Mouse (Mus musculus) forebrain, embryonic 12.5 days (tissue): ENCODE measurements around the gene Slc25a11. TPM values are rescaled to one million over a fixed set of nuclear protein-coding genes. Genes with fewer than 3 reads are reported as not detected.

Experiments
- ATAC-seq: fragments of 200-750 bp; cut with Nextera tagmentation; 2 replicates; pipeline ENCODE4 v1.8.0; 2017; ENCODE audit warnings: moderate TSS enrichment; ENCODE audit not compliant: low FRiP score
- H3K27ac ChIP-seq: fragments of 300-500 bp; sonication (generic); 2 replicates; pipeline ENCODE4 v1.5.1; 2016; ENCODE audit warnings: mild to moderate bottlenecking
- H3K27me3 ChIP-seq: fragments of 300-500 bp; sonication (generic); 2 replicates; pipeline ENCODE4 v1.6.1; 2016; ENCODE audit warnings: mild to moderate bottlenecking
- H3K36me3 ChIP-seq: fragments of 300-500 bp; sonication (generic); replicated peaks from 2 replicates; pipeline ENCODE4 v1.6.1; 2016; ENCODE audit warnings: mild to moderate bottlenecking
- H3K4me1 ChIP-seq: fragments of 300-500 bp; sonication (generic); 2 replicates; pipeline ENCODE4 v1.6.1; 2016
- H3K4me2 ChIP-seq: fragments of 300-500 bp; sonication (generic); 2 replicates; pipeline ENCODE4 v1.6.1; 2016; ENCODE audit warnings: mild to moderate bottlenecking, moderate library complexity
- H3K4me3 ChIP-seq: fragments of 300-500 bp; sonication (generic); replicated peaks from 2 replicates; pipeline ENCODE4 v1.5.1; 2016; ENCODE audit warnings: mild to moderate bottlenecking
- H3K9ac ChIP-seq: fragments of 300-500 bp; sonication (generic); 2 replicates; pipeline ENCODE4 v1.6.1; 2016; ENCODE audit warnings: mild to moderate bottlenecking
- H3K9me3 ChIP-seq: fragments of 300-500 bp; sonication (generic); 2 replicates; pipeline ENCODE4 v1.6.1; 2016
- WGBS: fragments of 180-500 bp; shearing (Covaris S2); methylation state at CpG from one replicate; pipeline ENCODE4 v1.1.7; 2016; 5-methylcytosine and 5-hydroxymethylcytosine counted together
- polyA plus RNA-seq: library from polyadenylated mRNA; unstranded; fragments of >200 nt; fragmentation: Nextera tagmentation; extraction: Ambion mirVana; gene quantifications from 2 replicates; pipeline ENCODE4 v1.2.1, GENCODE M21; 2016

The Slc25a11 gene
- polyA plus RNA-seq, 1 experiment from 2014 or later, result 141 TPM

DNA sequence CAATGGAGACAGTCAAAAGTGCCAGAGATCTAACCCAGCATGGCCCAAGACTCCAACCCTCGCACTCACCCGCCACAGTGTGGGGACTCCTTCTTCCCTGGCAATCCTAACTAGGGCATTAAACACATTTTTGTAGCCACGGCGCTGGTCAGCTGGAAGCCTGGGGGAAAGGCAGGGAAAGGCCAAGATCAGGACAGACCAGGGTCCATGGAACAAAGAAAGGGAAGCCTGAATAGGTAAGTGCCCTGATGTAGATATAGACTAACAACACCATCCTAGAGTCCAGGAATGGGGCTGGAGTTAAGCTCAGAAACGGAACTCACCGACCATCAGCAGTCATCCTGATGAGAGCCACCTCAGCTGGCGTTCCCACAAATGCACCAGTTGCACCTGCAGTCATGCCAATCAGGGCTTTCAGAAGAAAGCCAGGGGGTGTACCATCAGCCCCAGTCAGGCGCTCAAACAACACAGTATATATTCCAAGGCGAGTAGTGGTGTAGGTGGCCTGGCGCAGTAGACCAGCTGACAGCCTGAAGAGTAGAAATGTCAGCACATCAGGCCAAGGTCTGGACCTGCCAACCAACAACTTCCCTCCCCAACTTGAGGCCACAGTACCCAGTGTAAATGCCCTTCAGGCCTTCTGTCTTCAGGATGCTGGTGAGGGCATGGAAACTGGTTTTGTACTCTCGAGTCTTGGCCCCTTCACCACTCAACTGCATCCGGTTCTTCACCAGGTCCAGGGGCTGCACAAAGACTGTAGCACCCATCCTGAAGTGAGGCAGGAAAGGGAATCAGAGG, 1.6 kb downstream of the Slc25a11 start:
- Histone ChIP-seq H3K27me3 (no peaks in the 10 kb centered on the region), H3K9me3 (no peaks in the 10 kb centered on the region), H3K27ac (no peak overlapping the region), H3K9ac (peak overlapping the region; percentile 86), H3K4me1 (peaks cover 38% of the 10 kb centered on the region), H3K4me2 (peak overlapping the region; percentile 73), H3K4me3 (peak overlapping the region; percentile 78), H3K36me3 (peaks cover 51% of the 10 kb centered on the region)
- ATAC-seq, result no peak
- WGBS, result 92% methylated on average over 12 of the region's 12 CpGs

DNA sequence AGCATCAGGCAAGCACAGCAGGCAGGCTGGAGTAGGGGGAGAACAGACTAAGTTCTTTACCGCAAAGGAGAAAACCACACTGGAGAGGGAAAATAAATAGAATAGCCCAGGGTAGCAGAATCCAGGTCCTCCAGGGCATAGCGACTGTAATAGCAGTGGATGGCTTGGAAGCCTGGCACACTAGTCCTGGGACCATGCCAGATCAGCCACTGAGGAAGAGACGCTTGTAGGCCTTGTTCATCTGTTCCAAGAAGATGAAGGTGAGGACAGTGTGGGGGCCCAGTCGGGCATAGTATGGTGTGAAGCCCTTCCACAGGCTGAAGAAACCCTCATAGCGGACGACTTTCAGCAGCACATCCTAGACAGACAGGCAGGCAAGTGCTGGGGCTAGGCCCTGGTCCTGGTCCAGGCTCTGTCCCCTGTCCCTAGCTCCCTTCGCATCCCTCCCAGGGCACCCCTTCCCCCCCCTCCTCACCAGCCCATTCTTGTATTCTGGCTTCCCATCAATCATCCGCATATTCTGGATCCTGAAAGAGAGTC, 2.6 kb downstream of the Slc25a11 start:
- Histone ChIP-seq H3K9me3 (no peaks in the 10 kb centered on the region), H3K27ac (no peak overlapping the region), H3K4me3 (no peak overlapping the region), H3K4me1 (peaks cover 34% of the 10 kb centered on the region), H3K4me2 (no peak overlapping the region), H3K36me3 (peaks cover 41% of the 10 kb centered on the region), H3K9ac (0 out of 2 replicates have a peak overlapping the region, but pooled peaks have one; percentile 27), H3K27me3 (no peaks in the 10 kb centered on the region)
- WGBS, result 92% methylated on average over 8 of the region's 8 CpGs
- no peak for ATAC-seq

DNA sequence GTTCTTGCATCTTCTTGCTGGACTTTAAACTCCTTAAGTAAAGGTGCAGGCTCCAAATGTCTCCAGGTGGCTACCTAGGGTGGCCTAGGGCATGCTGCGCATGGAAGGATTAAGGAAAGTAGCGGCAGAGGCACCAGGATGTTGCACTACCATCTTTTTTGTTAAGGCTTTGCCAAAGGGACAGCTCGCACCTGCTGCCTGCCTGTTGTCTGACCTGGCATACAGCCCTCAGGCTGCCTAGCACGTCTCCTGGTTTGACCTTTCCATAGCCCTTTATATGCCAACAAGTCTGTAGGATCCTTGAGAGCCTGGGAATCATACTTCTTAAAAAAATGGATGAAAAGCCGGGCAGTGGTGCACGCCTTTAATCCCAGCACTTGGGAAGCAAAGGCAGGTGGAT, 4.2 kb downstream of the Slc25a11 start:
- no peak overlapping the region for H3K4me2 ChIP-seq
- no peak overlapping the region for H3K9ac ChIP-seq
- no peak for ATAC-seq
- H3K4me3 ChIP-seq, result no peak overlapping the region
- 87% methylated on average over 6 of the region's 6 CpGs for WGBS
- H3K36me3 ChIP-seq, result peaks cover 28% of the 10 kb centered on the region
- H3K4me1 ChIP-seq, result peaks cover 19% of the 10 kb centered on the region
- 0 out of 2 replicates have a peak, but pooled peaks cover 4% of the 10 kb centered on the region for H3K27me3 ChIP-seq
- no peak overlapping the region for H3K27ac ChIP-seq
- H3K9me3 ChIP-seq, result no peaks in the 10 kb centered on the region

DNA sequence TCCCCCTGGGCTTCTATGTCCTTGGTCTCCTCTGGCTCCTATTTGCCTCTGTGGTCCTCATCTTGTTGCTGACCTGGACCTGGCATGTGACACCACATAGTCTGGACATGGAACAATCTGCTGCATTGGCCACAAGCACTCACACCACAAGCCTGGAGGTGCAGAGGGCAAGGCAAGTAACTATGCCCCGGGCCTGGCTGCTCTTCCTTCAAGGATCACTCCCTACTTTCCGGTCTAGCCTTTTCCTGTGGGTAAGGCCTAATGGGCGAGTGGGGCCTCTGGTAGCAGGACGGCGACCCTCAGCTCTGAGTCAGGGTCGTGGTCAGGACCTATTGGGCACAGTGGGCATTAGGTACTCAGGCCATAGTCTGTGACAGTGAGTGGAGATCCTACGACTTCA, 6.0 kb downstream of the Slc25a11 start:
- no peak for ATAC-seq
- no peak overlapping the region for H3K9ac ChIP-seq
- 84% methylated on average over 7 of the region's 7 CpGs for WGBS
- 0 out of 2 replicates have a peak, but pooled peaks cover 4% of the 10 kb centered on the region for H3K27me3 ChIP-seq
- no peaks in the 10 kb centered on the region for H3K9me3 ChIP-seq
- peaks cover 28% of the 10 kb centered on the region for H3K36me3 ChIP-seq
- no peak overlapping the region for H3K4me2 ChIP-seq
- H3K27ac ChIP-seq, result no peak overlapping the region
- H3K4me3 ChIP-seq, result no peak overlapping the region
- H3K4me1 ChIP-seq, result peaks cover 15% of the 10 kb centered on the region

DNA sequence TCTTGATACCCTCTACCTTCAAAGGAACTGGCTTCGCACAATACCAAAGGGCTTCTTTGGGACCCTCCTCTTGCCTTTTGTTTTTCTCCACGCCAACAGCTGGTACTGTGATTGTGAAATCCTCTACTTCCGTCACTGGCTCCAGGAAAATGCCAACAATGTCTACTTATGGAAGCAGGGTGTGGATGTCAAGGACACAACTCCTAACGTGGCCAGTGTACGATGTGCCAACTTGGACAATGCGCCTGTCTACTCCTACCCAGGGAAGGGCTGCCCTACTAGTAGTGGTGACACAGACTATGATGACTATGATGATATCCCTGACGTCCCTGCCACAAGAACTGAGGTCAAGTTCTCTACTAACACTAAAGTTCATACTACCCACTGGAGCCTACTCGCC, 7.3 kb downstream of the Slc25a11 start:
- 85% methylated on average over 8 of the region's 8 CpGs for WGBS
- H3K27ac ChIP-seq, result no peak overlapping the region
- 0 out of 2 replicates have a peak, but pooled peaks cover 2% of the 10 kb centered on the region for H3K4me1 ChIP-seq
- peaks cover 23% of the 10 kb centered on the region for H3K36me3 ChIP-seq
- no peak for ATAC-seq
- H3K27me3 ChIP-seq, result 0 out of 2 replicates have a peak, but pooled peaks cover 4% of the 10 kb centered on the region
- no peak overlapping the region for H3K4me2 ChIP-seq
- no peaks in the 10 kb centered on the region for H3K9me3 ChIP-seq
- H3K9ac ChIP-seq, result no peak overlapping the region
- no peak overlapping the region for H3K4me3 ChIP-seq

DNA sequence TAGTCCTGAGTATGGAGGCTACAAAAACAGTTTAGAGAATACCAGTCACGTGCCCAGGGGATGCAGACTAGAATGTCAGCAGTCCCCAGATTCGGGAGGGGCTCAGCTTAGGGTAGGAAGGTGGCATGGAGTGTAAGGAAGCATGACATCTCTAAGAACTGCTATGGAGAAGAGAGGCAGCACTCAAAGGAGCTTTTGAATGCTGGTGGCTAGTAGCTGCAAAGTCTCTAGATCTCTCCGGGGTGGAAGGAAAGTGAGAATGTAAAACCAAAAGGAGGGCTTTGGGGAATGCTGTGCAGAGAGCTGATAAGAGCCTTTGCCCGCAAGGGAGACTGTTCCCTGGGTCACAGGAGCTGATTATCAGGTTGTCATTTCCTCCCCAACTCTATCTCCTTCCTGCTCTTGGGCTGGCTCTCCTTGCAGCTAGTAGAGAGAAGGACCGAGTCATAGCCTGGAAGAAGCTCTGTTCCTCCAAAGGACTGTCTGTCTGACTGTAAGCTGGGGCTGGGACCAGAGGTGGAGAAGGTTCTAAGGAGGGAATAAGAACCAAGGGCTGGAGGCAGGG, 8.5 kb downstream of the Slc25a11 start, which contains the start of gene Gp1ba:
Gene Gp1ba (plus strand): TSS at position 409 of the 565 bp plus-strand sequence.
- H3K27ac ChIP-seq, result no peak within 1 kb of the TSS
- H3K4me2 ChIP-seq, result no peak within 1 kb of the TSS
- 0 out of 2 replicates have a peak, but pooled peaks cover 4% of the 10 kb centered on the region for H3K27me3 ChIP-seq
- 67% methylated on average over 5 of the region's 5 CpGs for WGBS
- no peak for ATAC-seq
- no peak within 1 kb of the TSS for H3K4me3 ChIP-seq
- peaks cover 13% of the 10 kb centered on the region; the same call in 1 of the 2 replicates for H3K36me3 ChIP-seq
- H3K9ac ChIP-seq, result no peak within 1 kb of the TSS
- H3K9me3 ChIP-seq, result no peaks in the 10 kb centered on the region
- no peaks in the 10 kb centered on the region for H3K4me1 ChIP-seq

DNA sequence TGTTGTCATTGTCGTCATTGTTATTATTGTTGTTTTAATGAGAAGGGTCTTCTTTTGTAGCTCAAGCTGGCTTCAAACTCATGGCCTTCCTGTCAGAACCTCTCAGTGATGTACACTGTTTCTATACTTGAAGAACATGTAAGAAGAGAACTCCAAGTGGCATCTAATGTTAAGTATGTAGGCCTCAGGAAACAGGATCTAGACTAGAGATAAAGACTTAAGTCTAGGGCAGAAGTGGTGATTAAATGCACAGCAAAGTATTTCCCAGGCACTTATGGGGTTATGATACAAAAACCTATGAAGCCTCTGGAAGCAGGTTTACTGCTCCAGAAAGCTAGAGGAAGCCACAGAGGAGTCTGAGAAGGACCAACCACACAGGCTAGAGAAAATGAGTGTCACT, 9.0 kb downstream of the Slc25a11 start:
- Histone ChIP-seq H3K27me3 (0 out of 2 replicates have a peak, but pooled peaks cover 4% of the 10 kb centered on the region), H3K4me2 (no peak overlapping the region), H3K9me3 (no peaks in the 10 kb centered on the region), H3K4me3 (no peak overlapping the region), H3K4me1 (no peaks in the 10 kb centered on the region), H3K9ac (no peak overlapping the region), H3K36me3 (peaks cover 8% of the 10 kb centered on the region; the same call in 1 of the 2 replicates), H3K27ac (no peak overlapping the region)
- WGBS, result 84% methylated on average over 1 of the region's 1 CpGs
- ATAC-seq, result no peak

DNA sequence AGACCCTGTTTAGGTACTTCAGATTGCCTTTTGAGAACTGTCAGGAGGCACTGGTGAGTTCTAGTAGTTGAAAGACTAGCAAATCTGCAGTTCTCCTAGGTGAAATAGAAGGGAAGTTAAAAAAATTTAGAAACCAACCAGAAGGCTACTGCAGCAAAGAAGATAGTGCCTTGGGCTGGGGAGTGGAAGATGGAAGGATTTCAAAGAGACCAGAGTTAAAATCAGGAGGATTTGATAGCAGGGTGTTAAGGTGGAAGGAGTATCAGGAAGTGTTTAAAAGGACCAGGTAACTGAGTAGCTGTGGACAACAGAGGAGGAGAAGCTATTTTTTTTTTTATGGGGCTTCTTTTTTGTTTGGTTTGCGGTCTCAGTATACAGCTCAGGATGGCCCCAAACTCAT, 9.5 kb downstream of the Slc25a11 start:
- no peak overlapping the region for H3K4me3 ChIP-seq
- 0 out of 2 replicates have a peak, but pooled peaks cover 4% of the 10 kb centered on the region for H3K27me3 ChIP-seq
- no peak overlapping the region for H3K9ac ChIP-seq
- no peak for ATAC-seq
- H3K27ac ChIP-seq, result no peak overlapping the region
- H3K4me2 ChIP-seq, result no peak overlapping the region
- peaks cover 3% of the 10 kb centered on the region; the same call in 1 of the 2 replicates for H3K36me3 ChIP-seq
- no peaks in the 10 kb centered on the region for H3K9me3 ChIP-seq
- H3K4me1 ChIP-seq, result no peaks in the 10 kb centered on the region
- WGBS, result 93% methylated on average over 1 of the region's 1 CpGs

DNA sequence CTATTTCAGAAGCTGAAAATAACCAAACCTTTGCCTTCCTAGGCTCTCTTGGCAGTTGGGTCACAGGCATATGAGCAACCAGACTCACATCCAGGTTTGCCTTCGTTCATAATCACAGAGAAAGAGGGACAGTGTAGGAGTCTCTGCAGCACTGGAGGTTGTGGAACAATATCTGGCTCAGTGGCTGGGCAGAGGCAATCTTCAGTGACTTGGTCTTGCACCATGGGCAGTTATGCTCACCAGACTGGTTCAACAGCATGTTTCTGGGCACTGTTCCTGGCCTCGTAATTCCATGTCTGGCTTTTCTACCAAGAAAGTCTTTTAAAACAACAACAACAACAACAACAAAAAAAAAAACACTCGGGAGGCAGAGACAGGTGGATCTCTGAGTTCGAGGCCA, 11.7 kb downstream of the Slc25a11 start:
- WGBS, result 81% methylated on average over 4 of the region's 4 CpGs
- Histone ChIP-seq H3K4me2 (no peak overlapping the region), H3K4me1 (no peaks in the 10 kb centered on the region), H3K27me3 (0 out of 2 replicates have a peak, but pooled peaks cover 4% of the 10 kb centered on the region), H3K9me3 (no peaks in the 10 kb centered on the region), H3K9ac (no peak overlapping the region), H3K36me3 (no peaks in the 10 kb centered on the region), H3K27ac (no peak overlapping the region), H3K4me3 (no peak overlapping the region)
- ATAC-seq, result no peak

DNA sequence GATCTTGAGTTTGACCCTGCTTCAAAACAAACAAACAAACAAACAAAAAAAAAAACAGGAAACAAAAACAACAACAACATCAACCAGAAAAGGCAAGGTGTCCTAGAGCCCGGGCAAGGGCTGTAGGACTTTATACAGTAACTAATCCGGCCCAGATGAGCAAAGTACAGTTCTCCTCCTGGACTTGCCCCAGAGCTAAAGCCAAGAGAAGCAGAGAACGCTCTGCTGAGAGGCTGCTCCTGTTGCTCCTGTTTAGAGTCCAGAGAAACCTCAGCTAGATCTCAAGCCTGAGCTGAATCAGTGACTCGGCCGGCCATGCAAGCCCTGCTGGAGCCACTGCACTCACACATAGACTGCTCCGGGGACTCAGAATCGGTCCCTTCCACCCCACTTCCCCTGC, 17.1 kb downstream of the Slc25a11 start:
- no peak overlapping the region for H3K27ac ChIP-seq

DNA sequence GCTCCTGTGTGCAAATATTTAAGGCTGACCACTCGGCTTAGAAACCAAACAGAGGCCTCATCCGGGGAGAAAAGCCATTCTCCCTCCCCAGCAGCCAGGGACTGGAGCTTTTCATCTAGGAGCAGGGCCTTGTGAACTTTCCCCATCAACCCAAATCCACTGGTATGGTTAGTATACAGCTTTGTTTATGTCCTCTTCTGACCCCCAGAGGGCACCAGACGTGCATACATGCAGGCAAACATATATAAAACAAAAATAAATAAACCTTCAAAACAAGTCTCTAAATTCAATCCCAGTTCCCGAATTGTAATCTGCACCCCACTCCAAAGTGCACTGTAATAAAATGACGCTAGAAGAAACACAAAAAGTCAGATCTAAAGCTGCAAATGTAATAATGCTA, 17.7 kb downstream of the Slc25a11 start:
- Histone ChIP-seq H3K9me3 (no peaks in the 10 kb centered on the region), H3K27me3 (no peaks in the 10 kb centered on the region), H3K4me2 (no peak overlapping the region), H3K36me3 (no peaks in the 10 kb centered on the region), H3K4me3 (no peak overlapping the region), H3K4me1 (no peaks in the 10 kb centered on the region), H3K9ac (no peak overlapping the region), H3K27ac (no peak overlapping the region)
- 54% methylated on average over 5 of the region's 5 CpGs for WGBS
- no peak for ATAC-seq

More for the DNA sequence above, 17.1 kb downstream of the Slc25a11 start:
- no peaks in the 10 kb centered on the region for H3K4me1 ChIP-seq
- ATAC-seq, result no peak
- no peaks in the 10 kb centered on the region for H3K36me3 ChIP-seq
- H3K9me3 ChIP-seq, result no peaks in the 10 kb centered on the region
- H3K4me3 ChIP-seq, result no peak overlapping the region
- no peaks in the 10 kb centered on the region for H3K27me3 ChIP-seq
- no peak overlapping the region for H3K4me2 ChIP-seq
- 74% methylated on average over 7 of the region's 7 CpGs for WGBS
- H3K9ac ChIP-seq, result no peak overlapping the region

DNA sequence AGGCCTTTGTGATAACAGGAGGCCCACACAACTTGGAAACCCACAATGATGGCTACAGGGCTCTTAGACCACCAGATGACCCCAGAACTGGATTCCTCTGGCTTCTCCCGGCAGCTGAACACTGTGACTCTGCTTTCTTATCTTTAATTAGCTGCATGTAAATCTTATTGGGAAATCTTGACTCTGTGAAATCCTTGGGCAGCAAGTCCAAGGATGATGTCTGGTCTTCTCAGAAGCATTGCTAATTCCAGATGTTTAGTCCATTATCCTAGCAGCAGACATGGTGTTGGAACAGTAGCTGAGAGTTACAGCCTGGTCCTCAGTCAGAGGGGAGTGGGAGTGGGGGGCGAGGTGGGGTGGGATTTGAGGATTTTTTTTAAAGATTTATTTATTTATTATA, 18.8 kb downstream of the Slc25a11 start:
- H3K4me1 ChIP-seq, result no peaks in the 10 kb centered on the region
- H3K9ac ChIP-seq, result no peak overlapping the region
- H3K9me3 ChIP-seq, result no peaks in the 10 kb centered on the region
- H3K27me3 ChIP-seq, result no peaks in the 10 kb centered on the region
- no peak overlapping the region for H3K4me2 ChIP-seq
- H3K4me3 ChIP-seq, result no peak overlapping the region
- WGBS, result 78% methylated on average over 2 of the region's 2 CpGs
- no peak overlapping the region for H3K27ac ChIP-seq
- H3K36me3 ChIP-seq, result no peaks in the 10 kb centered on the region
- no peak for ATAC-seq
